Mouse (Mus musculus): Measurements from ENCODE around the gene Lhx2. TPM values are rescaled to one million over a fixed set of nuclear protein-coding genes. Genes with fewer than 3 reads are reported as not detected.

Gene Lhx2
- polyA plus RNA-seq, 1 experiment = 0.89 TPM

- Histone ChIP-seq H3K27me3 (ENCODE audit: control insufficient read depth, insufficient read depth, insufficient read length) (peaks cover 5% of the 10 kb centered on the region), H3ac (ENCODE audit: control insufficient read depth, insufficient read length) (no peak overlapping the region), H3K36me3 (ENCODE audit: control insufficient read depth, insufficient read depth) (no peaks in the 10 kb centered on the region), H3K4me2 (ENCODE audit: low read depth) (no peak overlapping the region), H3K4me3 (no peak overlapping the region), H3K79me2 (ENCODE audit: control insufficient read depth, insufficient read depth) (no peaks in the 10 kb centered on the region)
- no peak for TF ChIP-seq CEBPB (IDR thresholded peaks at IDR 0.05; ENCODE audit: insufficient read depth, poor library complexity, severe bottlenecking)
- TF ChIP-seq SRF (IDR thresholded peaks at IDR 0.05; ENCODE audit: control insufficient read depth, insufficient read length, low read depth) = no peak
- no peak for TF ChIP-seq E2F4 (IDR thresholded peaks at IDR 0.05; ENCODE audit: insufficient read depth)
- TF ChIP-seq MAX (IDR thresholded peaks at IDR 0.05; ENCODE audit: low read depth) = no peak
- TF ChIP-seq POLR2A (IDR thresholded peaks at IDR 0.05; ENCODE audit: insufficient read length, low read depth) = no peak
- TF ChIP-seq TCF12 (IDR thresholded peaks at IDR 0.05; ENCODE audit: insufficient read depth, poor library complexity, severe bottlenecking) = no peak
- TF ChIP-seq REST (IDR thresholded peaks at IDR 0.05; ENCODE audit: insufficient read depth, insufficient read length) = no peak
- TF ChIP-seq MYOD1 (IDR thresholded peaks at IDR 0.05; ENCODE audit: control insufficient read depth in 1 of 3, insufficient read length in 2 of 3, low read depth in 2 of 3) = no peak
- no peak for TF ChIP-seq TCF3 (IDR thresholded peaks at IDR 0.05; ENCODE audit: insufficient read length, low read depth)
- no peak for TF ChIP-seq MYOG (IDR thresholded peaks at IDR 0.05; ENCODE audit: control insufficient read depth in 1 of 3, insufficient read depth in 1 of 3, insufficient read length in 2 of 3, low read depth in 2 of 3)
- TF ChIP-seq POLR2AphosphoS2 (IDR thresholded peaks at IDR 0.05; ENCODE audit: insufficient read length, low read depth) = no peak
- no peak for TF ChIP-seq USF1 (IDR thresholded peaks at IDR 0.05; ENCODE audit: low read depth)
Observed at GRCm38 (mm10) chr2:38358611-38359010, 19.5 kb downstream of the Lhx2 start.

- peaks cover 5% of the 10 kb centered on the region for H3K27me3 ChIP-seq (ENCODE audit: control insufficient read depth, insufficient read depth, insufficient read length)
- no peak overlapping the region for H3ac ChIP-seq (ENCODE audit: control insufficient read depth, insufficient read length)
Observed at GRCm38 (mm10) chr2:38359186-38359585, 20.1 kb downstream of the Lhx2 start.

GRCm38 (mm10) chr2:38359811-38360210, 20.7 kb downstream of the Lhx2 start:
- Histone ChIP-seq H3K36me3 (ENCODE audit: control insufficient read depth, insufficient read depth) (no peaks in the 10 kb centered on the region), H3ac (ENCODE audit: control insufficient read depth, insufficient read length) (no peak overlapping the region), H3K4me3 (no peak overlapping the region), H3K27me3 (ENCODE audit: control insufficient read depth, insufficient read depth, insufficient read length) (peaks cover 5% of the 10 kb centered on the region), H3K4me2 (ENCODE audit: low read depth) (no peak overlapping the region), H3K79me2 (ENCODE audit: control insufficient read depth, insufficient read depth) (no peaks in the 10 kb centered on the region)
- TF ChIP-seq CEBPB (IDR thresholded peaks at IDR 0.05; ENCODE audit: insufficient read depth, poor library complexity, severe bottlenecking) (no peak), POLR2A (IDR thresholded peaks at IDR 0.05; ENCODE audit: insufficient read length, low read depth) (no peak), E2F4 (IDR thresholded peaks at IDR 0.05; ENCODE audit: insufficient read depth) (no peak), USF1 (IDR thresholded peaks at IDR 0.05; ENCODE audit: low read depth) (no peak), TCF3 (IDR thresholded peaks at IDR 0.05; ENCODE audit: insufficient read length, low read depth) (no peak), MYOG (IDR thresholded peaks at IDR 0.05; ENCODE audit: control insufficient read depth in 1 of 3, insufficient read depth in 1 of 3, insufficient read length in 2 of 3, low read depth in 2 of 3) (no peak), TCF12 (IDR thresholded peaks at IDR 0.05; ENCODE audit: insufficient read depth, poor library complexity, severe bottlenecking) (no peak)

More at GRCm38 (mm10) chr2:38359186-38359585, 20.1 kb downstream of the Lhx2 start:
- Histone ChIP-seq H3K4me3 (no peak overlapping the region), H3K4me2 (ENCODE audit: low read depth) (no peak overlapping the region), H3K79me2 (ENCODE audit: control insufficient read depth, insufficient read depth) (no peaks in the 10 kb centered on the region), H3K36me3 (ENCODE audit: control insufficient read depth, insufficient read depth) (no peaks in the 10 kb centered on the region)
- no peak for TF ChIP-seq MAX (IDR thresholded peaks at IDR 0.05; ENCODE audit: low read depth)
- no peak for TF ChIP-seq CEBPB (IDR thresholded peaks at IDR 0.05; ENCODE audit: insufficient read depth, poor library complexity, severe bottlenecking)
- no peak for TF ChIP-seq REST (IDR thresholded peaks at IDR 0.05; ENCODE audit: insufficient read depth, insufficient read length)

GRCm38 (mm10) chr2:38366222-38366621, 27.1 kb downstream of the Lhx2 start:
- H3K27me3 ChIP-seq (ENCODE audit: control insufficient read depth, insufficient read depth, insufficient read length) = peaks cover 5% of the 10 kb centered on the region
- no peak overlapping the region for H3K4me2 ChIP-seq (ENCODE audit: low read depth)
- H3K4me3 ChIP-seq = no peak overlapping the region
- TF ChIP-seq REST (IDR thresholded peaks at IDR 0.05; ENCODE audit: insufficient read depth, insufficient read length) (no peak), POLR2AphosphoS2 (IDR thresholded peaks at IDR 0.05; ENCODE audit: insufficient read length, low read depth) (no peak)
- no peaks in the 10 kb centered on the region for H3K36me3 ChIP-seq (ENCODE audit: control insufficient read depth, insufficient read depth)
- H3K79me2 ChIP-seq (ENCODE audit: control insufficient read depth, insufficient read depth) = no peaks in the 10 kb centered on the region
- H3ac ChIP-seq (ENCODE audit: control insufficient read depth, insufficient read length) = no peak overlapping the region

GRCm38 (mm10) chr2:38367023-38367422, 27.9 kb downstream of the Lhx2 start:
- TF ChIP-seq E2F4 (IDR thresholded peaks at IDR 0.05; ENCODE audit: insufficient read depth) (no peak), USF1 (IDR thresholded peaks at IDR 0.05; ENCODE audit: low read depth) (no peak), CEBPB (IDR thresholded peaks at IDR 0.05; ENCODE audit: insufficient read depth, poor library complexity, severe bottlenecking) (no peak), MYOG (IDR thresholded peaks at IDR 0.05; ENCODE audit: control insufficient read depth in 1 of 3, insufficient read depth in 1 of 3, insufficient read length in 2 of 3, low read depth in 2 of 3) (no peak), TCF3 (IDR thresholded peaks at IDR 0.05; ENCODE audit: insufficient read length, low read depth) (no peak), REST (IDR thresholded peaks at IDR 0.05; ENCODE audit: insufficient read depth, insufficient read length) (no peak), POLR2A (IDR thresholded peaks at IDR 0.05; ENCODE audit: insufficient read length, low read depth) (no peak), MAX (IDR thresholded peaks at IDR 0.05; ENCODE audit: low read depth) (no peak), TCF12 (IDR thresholded peaks at IDR 0.05; ENCODE audit: insufficient read depth, poor library complexity, severe bottlenecking) (no peak), SRF (IDR thresholded peaks at IDR 0.05; ENCODE audit: control insufficient read depth, insufficient read length, low read depth) (no peak)
- H3K4me3 ChIP-seq = no peak overlapping the region
- no peak overlapping the region for H3ac ChIP-seq (ENCODE audit: control insufficient read depth, insufficient read length)
- no peaks in the 10 kb centered on the region for H3K79me2 ChIP-seq (ENCODE audit: control insufficient read depth, insufficient read depth)
- no peak overlapping the region for H3K4me2 ChIP-seq (ENCODE audit: low read depth)
- peaks cover 5% of the 10 kb centered on the region for H3K27me3 ChIP-seq (ENCODE audit: control insufficient read depth, insufficient read depth, insufficient read length)
- no peaks in the 10 kb centered on the region for H3K36me3 ChIP-seq (ENCODE audit: control insufficient read depth, insufficient read depth)
